9 mouse cellular contexts compared by ENCODE assay signal in the genomic region with DNA sequence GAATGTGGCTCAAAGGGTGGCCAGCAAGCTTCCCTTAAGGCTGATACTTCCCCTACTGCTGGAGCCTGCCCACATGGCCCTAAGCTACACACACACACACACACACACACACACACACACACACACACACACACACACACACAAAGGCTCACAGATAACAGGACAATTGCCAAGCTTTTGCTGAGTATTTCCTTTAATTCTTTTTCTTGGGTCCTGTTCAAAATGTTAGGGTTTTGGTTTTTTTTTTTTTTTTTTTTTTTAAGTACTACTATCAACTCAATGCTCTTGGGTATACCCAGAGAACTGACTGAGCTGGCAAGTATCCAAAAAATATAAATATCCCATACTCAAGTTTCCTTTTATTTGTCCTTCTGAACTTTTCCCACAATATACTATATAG.
DNase-seq lines count a peak whose midpoint lies in the region.
"Had no signal": no experiment of that assay in that cellular context is flagged by ENCODE, and none has a peak within 500 bp of the region (broad histone marks: within the 10 kb centered on the region; RNA-seq: fewer than 3 reads in every experiment).

No protein-coding gene starts in this region.

- DNase-seq in gastrocnemius, postnatal 10 days, result peak; percentile 9
- DNase-seq in gastrocnemius, adult 18-20 months (ENCODE audit: low spot score), result no peak
- DNase-seq in 416B (ENCODE audit: low read depth), result peak; percentile 43
- DNase-seq in gastrocnemius, postnatal 25 days, result peak; percentile 14
- peak; percentile 53 for DNase-seq in kidney, postnatal 14 days
- DNase-seq in embryo, embryonic 10.5 days (ENCODE audit: low spot score), result no peak
- no peak for DNase-seq in testis, postnatal 10 days (ENCODE audit: low spot score)
- no peak for DNase-seq in cerebellum, adult 9-10 months
- DNase-seq: right cerebral cortex, postnatal 14 days had no signal

Comparison
In these comparisons a context has a peak if more than half of its experiments do, and no peak if none do; other contexts are left out.
1. DNase-seq: peak in gastrocnemius, postnatal 10 days (single experiment), 416B (single experiment), gastrocnemius, postnatal 25 days (single experiment) and kidney, postnatal 14 days (single experiment); none in gastrocnemius, adult 18-20 months (single experiment), embryo, embryonic 10.5 days (single experiment), testis, postnatal 10 days (single experiment) and cerebellum, adult 9-10 months (single experiment).